Mouse (Mus musculus): ENCODE results near the gene Phospho2. TPM values are rescaled to one million over a fixed set of nuclear protein-coding genes. Genes with fewer than 3 reads are reported as not detected.
"Not testable (repeated sequence)": the region's sequence is repeated elsewhere in the genome, so short reads cannot be mapped to it uniquely, and the experiment has no call there.

Phospho2 gene
- polyA plus RNA-seq, 1 experiment from 2014 or later, result 39.1 TPM

GRCm38 (mm10) chr2:69788974-69789373 lies 449 bp upstream of the Phospho2 start:
- peak overlapping the region; percentile 81 for H3K4me2 ChIP-seq (ENCODE audit: low read depth, low read length, severe bottlenecking)
- WGBS, result 30% methylated on average over 9 of the region's 9 CpGs
- ATAC-seq (replicated peaks; ENCODE audit: low FRiP score), result peak; percentile 50
- peak overlapping the region; percentile 65 for H3K9ac ChIP-seq (ENCODE audit: low read length)
- H3K27ac ChIP-seq (ENCODE audit: low read depth, low read length), result no peak overlapping the region
- no peak for DNase-seq (ENCODE audit: low spot score)
- no peaks in the 10 kb centered on the region for H3K9me3 ChIP-seq (ENCODE audit: control insufficient read depth, low read length)
- no peaks in the 10 kb centered on the region; the same call in 1 of the 2 replicates for H3K36me3 ChIP-seq (ENCODE audit: control insufficient read depth, insufficient read depth, low read length)
- H3K4me3 ChIP-seq (ENCODE audit: low read depth, low read length), result peak overlapping the region; percentile 49
- H3K4me1 ChIP-seq (replicated peaks; ENCODE audit: control insufficient read depth, insufficient read depth, low read length), result no peaks in the 10 kb centered on the region
- no peaks in the 10 kb centered on the region for H3K27me3 ChIP-seq (ENCODE audit: control insufficient read depth, insufficient read depth, low read length)

GRCm38 (mm10) chr2:69790285-69790684 lies 862 bp downstream of the Phospho2 start:
- no peaks in the 10 kb centered on the region for H3K27me3 ChIP-seq (ENCODE audit: control insufficient read depth, insufficient read depth, low read length)
- DNase-seq (ENCODE audit: low spot score) (peak; percentile 92), ATAC-seq (replicated peaks; ENCODE audit: low FRiP score) (peak; percentile 44)
- no peaks in the 10 kb centered on the region for H3K4me1 ChIP-seq (replicated peaks; ENCODE audit: control insufficient read depth, insufficient read depth, low read length)
- H3K4me2 ChIP-seq (ENCODE audit: low read depth, low read length, severe bottlenecking), result peak overlapping the region; percentile 81
- H3K36me3 ChIP-seq (ENCODE audit: control insufficient read depth, insufficient read depth, low read length), result no peaks in the 10 kb centered on the region; the same call in 1 of the 2 replicates
- no peak overlapping the region for H3K27ac ChIP-seq (ENCODE audit: low read depth, low read length)
- peak overlapping the region; percentile 13 for H3K9ac ChIP-seq (ENCODE audit: low read length)
- H3K4me3 ChIP-seq (ENCODE audit: low read depth, low read length), result peak overlapping the region; percentile 49
- WGBS, result under 1% methylated on average over 10 of the region's 10 CpGs
- H3K9me3 ChIP-seq (ENCODE audit: control insufficient read depth, low read length), result no peaks in the 10 kb centered on the region

- WGBS, result 77% methylated on average over 4 of the region's 4 CpGs
- Histone ChIP-seq H3K27me3 (ENCODE audit: control insufficient read depth, insufficient read depth, low read length) (no peaks in the 10 kb centered on the region), H3K9me3 (ENCODE audit: control insufficient read depth, low read length) (no peaks in the 10 kb centered on the region), H3K36me3 (ENCODE audit: control insufficient read depth, insufficient read depth, low read length) (peaks cover 3% of the 10 kb centered on the region; the same call in 1 of the 2 replicates), H3K27ac (ENCODE audit: low read depth, low read length) (no peak overlapping the region), H3K4me1 (replicated peaks; ENCODE audit: control insufficient read depth, insufficient read depth, low read length) (no peaks in the 10 kb centered on the region), H3K9ac (ENCODE audit: low read length) (no peak overlapping the region; the same call in 1 of the 2 replicates), H3K4me3 (ENCODE audit: low read depth, low read length) (0 out of 2 replicates have a peak overlapping the region, but pooled peaks have one; percentile 49), H3K4me2 (ENCODE audit: low read depth, low read length, severe bottlenecking) (peak overlapping the region; percentile 81)
- no peak for DNase-seq (ENCODE audit: low spot score)
- no peak for ATAC-seq (replicated peaks; ENCODE audit: low FRiP score)
These were observed 1.3 kb downstream of the Phospho2 start for GRCm38 (mm10) chr2:69790722-69791121.

GRCm38 (mm10) chr2:69802911-69803312 lies 13.5 kb downstream of the Phospho2 start:
- DNase-seq (ENCODE audit: low spot score) (peak; percentile 65), ATAC-seq (replicated peaks; ENCODE audit: low FRiP score) (peak; percentile 46; the same call in 1 of the 2 replicates)
- Histone ChIP-seq H3K9ac (ENCODE audit: low read length) (no peak overlapping the region), H3K9me3 (ENCODE audit: control insufficient read depth, low read length) (no peaks in the 10 kb centered on the region), H3K4me3 (ENCODE audit: low read depth, low read length) (no peak overlapping the region), H3K4me1 (replicated peaks; ENCODE audit: control insufficient read depth, insufficient read depth, low read length) (no peaks in the 10 kb centered on the region), H3K36me3 (ENCODE audit: control insufficient read depth, insufficient read depth, low read length) (no peaks in the 10 kb centered on the region), H3K27ac (ENCODE audit: low read depth, low read length) (no peak overlapping the region), H3K27me3 (ENCODE audit: control insufficient read depth, insufficient read depth, low read length) (no peaks in the 10 kb centered on the region), H3K4me2 (ENCODE audit: low read depth, low read length, severe bottlenecking) (no peak overlapping the region)
- WGBS, result 58% methylated on average over 5 of the region's 5 CpGs

- H3K9me3 ChIP-seq (ENCODE audit: control insufficient read depth, low read length), result no peaks in the 10 kb centered on the region
- no peak overlapping the region for H3K9ac ChIP-seq (ENCODE audit: low read length)
- WGBS, result 72% methylated on average over 8 of the region's 8 CpGs
- no peak overlapping the region for H3K27ac ChIP-seq (ENCODE audit: low read depth, low read length)
- H3K4me1 ChIP-seq (replicated peaks; ENCODE audit: control insufficient read depth, insufficient read depth, low read length), result no peaks in the 10 kb centered on the region
- DNase-seq (ENCODE audit: low spot score) (no peak), ATAC-seq (replicated peaks; ENCODE audit: low FRiP score) (no peak)
- H3K27me3 ChIP-seq (ENCODE audit: control insufficient read depth, insufficient read depth, low read length), result no peaks in the 10 kb centered on the region
- H3K4me3 ChIP-seq (ENCODE audit: low read depth, low read length), result no peak overlapping the region
- no peak overlapping the region for H3K4me2 ChIP-seq (ENCODE audit: low read depth, low read length, severe bottlenecking)
- H3K36me3 ChIP-seq (ENCODE audit: control insufficient read depth, insufficient read depth, low read length), result no peaks in the 10 kb centered on the region
These were observed 14.3 kb downstream of the Phospho2 start for GRCm38 (mm10) chr2:69803756-69804155.

GRCm38 (mm10) chr2:69804663-69805062 lies 15.2 kb downstream of the Phospho2 start:
- H3K4me2 ChIP-seq (ENCODE audit: low read depth, low read length, severe bottlenecking); H3K4me3 ChIP-seq (ENCODE audit: low read depth, low read length); H3K4me1 ChIP-seq (replicated peaks; ENCODE audit: control insufficient read depth, insufficient read depth, low read length); H3K9ac ChIP-seq (ENCODE audit: low read length); DNase-seq (ENCODE audit: low spot score); ATAC-seq (replicated peaks; ENCODE audit: low FRiP score); H3K27me3 ChIP-seq (ENCODE audit: control insufficient read depth, insufficient read depth, low read length); H3K27ac ChIP-seq (ENCODE audit: low read depth, low read length); H3K9me3 ChIP-seq (ENCODE audit: control insufficient read depth, low read length); H3K36me3 ChIP-seq (ENCODE audit: control insufficient read depth, insufficient read depth, low read length): not testable (repeated sequence)
- 91% methylated on average over 8 of the region's 9 CpGs for WGBS

GRCm38 (mm10) chr2:69810169-69810568 lies 20.7 kb downstream of the Phospho2 start:
- H3K9me3 ChIP-seq (ENCODE audit: control insufficient read depth, low read length), result no peaks in the 10 kb centered on the region
- no peaks in the 10 kb centered on the region for H3K36me3 ChIP-seq (ENCODE audit: control insufficient read depth, insufficient read depth, low read length)
- no peaks in the 10 kb centered on the region for H3K4me1 ChIP-seq (replicated peaks; ENCODE audit: control insufficient read depth, insufficient read depth, low read length)
- H3K27ac ChIP-seq (ENCODE audit: low read depth, low read length), result no peak overlapping the region
- no peak overlapping the region for H3K4me3 ChIP-seq (ENCODE audit: low read depth, low read length)
- H3K27me3 ChIP-seq (ENCODE audit: control insufficient read depth, insufficient read depth, low read length), result no peaks in the 10 kb centered on the region
- 71% methylated on average over 15 of the region's 15 CpGs for WGBS
- DNase-seq (ENCODE audit: low spot score), result no peak
- ATAC-seq (replicated peaks; ENCODE audit: low FRiP score), result no peak
- no peak overlapping the region for H3K4me2 ChIP-seq (ENCODE audit: low read depth, low read length, severe bottlenecking)
- H3K9ac ChIP-seq (ENCODE audit: low read length), result no peak overlapping the region

- ATAC-seq (replicated peaks; ENCODE audit: low FRiP score); H3K4me1 ChIP-seq (replicated peaks; ENCODE audit: control insufficient read depth, insufficient read depth, low read length); H3K36me3 ChIP-seq (ENCODE audit: control insufficient read depth, insufficient read depth, low read length); H3K9me3 ChIP-seq (ENCODE audit: control insufficient read depth, low read length); H3K27me3 ChIP-seq (ENCODE audit: control insufficient read depth, insufficient read depth, low read length); H3K4me3 ChIP-seq (ENCODE audit: low read depth, low read length); DNase-seq (ENCODE audit: low spot score); H3K4me2 ChIP-seq (ENCODE audit: low read depth, low read length, severe bottlenecking); H3K9ac ChIP-seq (ENCODE audit: low read length); H3K27ac ChIP-seq (ENCODE audit: low read depth, low read length): not testable (repeated sequence)
- 57% methylated on average over 7 of the region's 7 CpGs for WGBS
These were observed 21.9 kb downstream of the Phospho2 start for GRCm38 (mm10) chr2:69811349-69811748.

GRCm38 (mm10) chr2:69816575-69816974 lies 27.2 kb downstream of the Phospho2 start:
- 91% methylated on average over 5 of the region's 5 CpGs for WGBS
- ATAC-seq (replicated peaks; ENCODE audit: low FRiP score) (no peak), DNase-seq (ENCODE audit: low spot score) (no peak)
- H3K9ac ChIP-seq (ENCODE audit: low read length), result no peak overlapping the region
- no peak overlapping the region for H3K27ac ChIP-seq (ENCODE audit: low read depth, low read length)
- no peak overlapping the region for H3K4me2 ChIP-seq (ENCODE audit: low read depth, low read length, severe bottlenecking)
- no peaks in the 10 kb centered on the region for H3K27me3 ChIP-seq (ENCODE audit: control insufficient read depth, insufficient read depth, low read length)
- H3K9me3 ChIP-seq (ENCODE audit: control insufficient read depth, low read length), result no peaks in the 10 kb centered on the region
- H3K4me1 ChIP-seq (replicated peaks; ENCODE audit: control insufficient read depth, insufficient read depth, low read length), result no peaks in the 10 kb centered on the region
- H3K4me3 ChIP-seq (ENCODE audit: low read depth, low read length), result no peak overlapping the region
- H3K36me3 ChIP-seq (ENCODE audit: control insufficient read depth, insufficient read depth, low read length), result no peaks in the 10 kb centered on the region
